Mouse (Mus musculus): Measurements from ENCODE around the gene Ush2a.

Ush2a gene

DNA sequence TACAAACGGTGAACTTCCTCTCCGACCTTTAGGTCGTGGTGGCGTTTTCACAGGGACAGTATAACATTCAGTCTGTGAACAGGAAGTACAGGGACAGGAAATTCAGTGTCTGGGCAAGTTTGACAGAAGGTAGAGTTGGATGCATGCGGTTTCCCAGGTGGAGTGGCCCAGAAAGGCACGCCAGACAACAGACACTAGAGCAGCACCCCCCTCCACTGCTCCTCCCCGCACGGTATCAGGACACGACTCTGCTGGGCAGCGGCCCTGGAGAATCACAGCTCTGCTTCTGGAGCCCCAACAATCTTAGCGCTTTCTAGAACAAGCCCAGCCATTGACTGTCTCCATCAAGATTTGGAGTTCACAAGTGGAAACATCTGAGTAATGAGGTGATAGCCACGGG, 406.7 kb downstream of the Ush2a start:
- no peak for DNase-seq (ENCODE audit: low read depth, low spot score)

DNA sequence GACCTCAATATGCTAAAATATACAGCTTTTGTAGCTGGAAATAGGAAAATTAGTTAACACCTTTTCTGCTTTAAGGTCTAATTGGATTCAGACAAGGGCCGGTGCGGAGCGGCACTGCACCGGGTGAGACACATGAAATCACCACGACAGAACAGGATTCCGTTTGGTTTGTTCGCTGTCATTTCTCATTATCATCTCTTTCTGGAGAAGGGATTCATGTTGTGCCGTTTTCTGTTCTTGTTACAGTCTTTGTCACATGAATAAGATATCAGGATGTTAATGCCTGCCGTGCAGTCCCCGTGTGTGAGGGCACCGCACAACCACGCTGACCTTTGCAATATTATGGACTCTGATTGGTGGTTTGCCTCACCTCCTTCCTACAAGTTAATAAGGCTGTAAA, 411.0 kb downstream of the Ush2a start:
- DNase-seq (ENCODE audit: low read depth, low spot score) = no peak

DNA sequence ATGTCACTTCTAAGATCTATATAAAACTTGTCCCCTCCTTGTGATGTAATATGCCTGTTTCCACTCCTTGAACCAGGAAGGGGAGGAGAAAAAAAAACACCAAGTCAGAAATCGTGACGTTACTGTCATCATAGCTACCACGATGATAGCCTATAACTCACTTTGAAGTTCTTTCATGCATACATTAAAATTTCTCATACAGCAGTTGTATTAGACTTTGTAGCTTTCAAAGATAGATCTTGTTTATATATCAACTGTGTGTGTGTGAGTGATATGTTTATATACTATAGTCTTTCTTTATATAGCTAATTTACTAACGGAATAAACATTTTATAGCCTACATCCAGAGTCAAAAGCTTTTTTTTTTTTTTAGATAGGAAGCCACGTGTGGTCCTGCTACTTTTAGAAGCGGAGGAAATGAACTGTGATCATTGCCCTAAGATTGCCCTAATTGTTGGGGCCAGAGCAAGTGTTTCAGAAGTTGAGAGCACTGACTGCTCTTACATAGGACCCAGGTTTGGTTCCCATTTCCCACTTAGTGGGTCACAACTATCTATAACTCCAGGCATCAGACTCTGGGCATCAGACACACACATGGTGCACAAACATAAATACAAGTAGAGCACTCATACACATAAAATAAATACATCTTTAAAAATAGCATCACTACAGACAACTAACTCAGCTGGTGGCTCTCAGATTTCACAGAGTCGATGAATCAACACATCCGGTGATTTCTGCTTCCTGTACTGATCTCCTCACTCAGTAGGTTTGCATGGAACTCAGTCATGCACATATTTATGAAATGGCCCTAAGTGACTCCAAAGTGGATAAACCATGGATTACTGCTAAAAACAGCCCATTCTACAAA, 413.1 kb downstream of the Ush2a start:
- DNase-seq (ENCODE audit: low read depth, low spot score) = no peak

DNA sequence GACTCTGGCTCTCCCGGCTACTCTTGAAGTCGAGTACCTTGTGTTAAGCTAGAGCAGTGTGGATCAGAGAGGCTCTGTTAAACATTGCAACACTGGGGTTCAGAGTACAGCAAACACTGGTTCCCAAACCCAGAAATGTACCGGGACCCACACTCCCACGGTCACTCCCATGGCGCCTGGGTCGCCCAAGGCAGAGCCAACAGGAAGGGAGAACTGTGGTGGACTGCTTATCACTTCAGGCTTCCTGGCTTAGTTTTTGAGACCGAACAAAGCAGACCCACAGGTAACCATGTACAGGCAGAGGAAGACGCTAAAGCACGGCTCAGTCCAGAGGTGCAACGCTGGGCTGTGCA, 413.7 kb downstream of the Ush2a start:
- DNase-seq (ENCODE audit: low read depth, low spot score) = no peak

DNA sequence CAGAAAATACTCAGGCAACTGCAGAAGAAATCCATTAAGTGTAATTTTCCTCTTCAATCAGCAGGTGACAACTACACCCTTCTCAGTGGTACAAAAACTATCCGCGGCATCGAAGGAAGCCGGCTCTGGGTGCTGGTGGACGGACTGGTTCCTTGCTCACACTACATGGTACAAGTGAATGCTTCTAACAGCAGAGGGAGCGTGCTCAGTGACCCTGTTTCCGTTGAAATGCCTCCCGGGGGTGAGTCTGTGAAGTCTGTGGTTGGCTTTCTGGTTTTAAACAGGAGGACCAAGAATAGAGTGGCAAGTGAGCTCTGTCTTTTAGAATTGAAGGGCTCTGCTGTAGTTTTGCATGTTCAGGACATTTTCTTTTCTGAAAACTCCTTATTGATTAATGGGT, 416.4 kb downstream of the Ush2a start:
- no peak for DNase-seq (ENCODE audit: low read depth, low spot score)

DNA sequence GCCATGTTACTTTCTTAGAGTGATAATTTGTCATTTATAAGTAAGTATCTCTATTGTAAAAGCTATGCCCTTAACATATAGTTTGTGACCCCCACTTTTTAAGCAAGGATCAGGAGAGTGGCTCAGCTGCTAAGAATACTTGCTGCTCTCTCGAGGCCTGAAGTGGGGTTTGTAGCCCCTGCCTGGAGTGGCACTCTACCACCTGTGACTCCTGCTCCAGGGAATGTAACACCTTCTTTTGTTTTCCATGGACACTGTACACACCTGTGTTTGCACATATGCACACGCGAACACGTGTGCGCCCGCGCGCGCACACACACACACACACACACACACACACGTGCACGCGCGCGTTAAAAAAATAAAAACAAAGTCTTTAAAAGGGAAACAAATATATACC, 424.5 kb downstream of the Ush2a start:
- no peak for DNase-seq (ENCODE audit: low read depth, low spot score)

DNA sequence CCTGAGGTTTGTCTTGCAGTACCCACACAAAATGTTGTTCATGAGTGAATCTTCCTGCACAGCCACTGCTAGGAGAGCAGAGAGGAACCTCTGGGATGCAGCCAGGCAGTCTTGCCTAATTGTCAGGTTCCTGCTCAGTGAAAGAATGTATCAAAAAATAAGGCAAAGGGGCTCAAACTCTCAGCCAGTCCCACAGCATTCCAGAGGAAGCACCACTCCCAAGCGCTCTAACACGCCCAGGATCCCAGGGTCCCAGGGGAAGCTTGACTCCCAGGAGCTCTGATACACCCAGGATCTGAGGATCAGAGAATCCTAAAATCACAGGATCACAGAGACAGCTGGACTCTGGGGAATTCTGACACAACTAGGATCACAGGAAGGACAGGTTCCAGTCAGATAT, 434.5 kb downstream of the Ush2a start:
- no peak for DNase-seq (ENCODE audit: low read depth, low spot score)

DNA sequence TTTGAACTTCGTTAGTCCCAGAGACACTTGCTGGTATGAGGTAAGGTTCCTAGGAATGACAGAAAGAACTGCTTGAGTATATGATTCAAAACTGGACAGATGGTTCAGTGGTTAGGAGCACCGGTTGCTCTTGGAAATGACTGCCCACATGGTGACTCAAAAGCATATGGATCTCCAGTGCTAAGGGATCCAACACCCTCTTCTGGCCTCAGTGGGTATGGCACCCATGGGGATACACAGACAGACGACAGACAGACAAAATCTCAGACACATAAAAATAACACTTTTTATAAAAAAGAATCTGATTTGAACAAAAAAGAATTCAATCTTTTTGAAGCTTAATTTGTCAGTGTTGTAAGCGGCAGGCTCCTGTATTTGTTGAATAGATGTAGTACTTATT, 446.4 kb downstream of the Ush2a start:
- no peak for DNase-seq (ENCODE audit: low read depth, low spot score)

DNA sequence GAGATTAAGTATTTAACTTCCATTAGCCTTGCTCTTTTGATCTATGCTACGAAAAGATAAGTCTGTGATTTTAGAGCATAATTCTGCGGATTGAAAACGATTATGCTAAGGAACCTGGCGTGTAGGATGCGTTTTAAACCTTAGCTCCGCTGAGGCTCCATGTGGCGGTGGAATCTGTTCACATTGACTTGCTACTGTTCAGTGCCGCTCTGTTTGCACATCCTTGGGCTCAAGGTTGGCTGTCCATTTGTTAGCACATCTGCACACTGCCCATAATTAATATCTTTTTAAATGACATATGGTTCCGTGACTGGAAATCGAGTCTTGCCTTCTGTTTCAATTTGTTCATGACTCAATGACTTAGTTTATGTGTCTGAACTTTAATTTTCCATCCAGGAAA, 446.9 kb downstream of the Ush2a start:
- no peak for DNase-seq (ENCODE audit: low read depth, low spot score)

DNA sequence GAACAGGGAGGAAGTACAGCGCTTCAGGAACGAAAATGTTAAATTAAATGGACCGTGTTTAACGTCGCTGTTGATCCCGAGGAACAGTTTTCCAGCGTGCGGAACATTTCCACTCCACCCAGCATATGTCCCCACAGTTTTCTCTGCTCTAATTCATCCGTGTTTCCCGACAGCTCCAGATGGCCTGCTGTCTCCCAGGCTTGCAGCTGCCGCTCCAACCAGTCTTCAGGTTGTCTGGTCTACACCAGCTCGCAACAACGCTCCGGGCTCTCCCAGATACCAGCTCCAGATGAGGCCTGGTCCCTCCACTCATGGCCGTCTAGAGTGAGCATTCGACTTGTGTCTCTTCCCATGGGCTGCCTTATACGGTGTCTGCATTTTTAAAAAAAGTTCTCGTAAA, 452.3 kb downstream of the Ush2a start:
- DNase-seq (ENCODE audit: low read depth, low spot score) = no peak

DNA sequence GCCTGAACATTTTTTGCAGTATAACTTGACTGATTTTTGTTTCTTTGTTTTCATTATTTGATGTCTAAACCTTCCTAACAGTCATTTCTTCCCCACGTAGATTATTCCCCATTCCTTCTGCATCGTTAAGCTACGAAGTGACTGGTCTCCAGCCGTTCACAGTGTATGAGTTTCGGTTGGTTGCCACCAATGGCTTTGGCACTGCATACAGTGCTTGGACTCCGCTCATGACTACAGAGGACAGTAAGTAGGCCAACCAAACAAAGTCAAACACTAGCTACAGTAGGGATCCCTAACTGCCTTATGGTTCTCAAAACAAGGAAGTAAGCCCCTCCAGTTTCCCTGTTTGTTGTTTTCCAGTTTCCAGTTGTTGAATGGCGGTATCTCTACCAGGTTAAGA, 453.1 kb downstream of the Ush2a start:
- DNase-seq (ENCODE audit: low read depth, low spot score) = no peak

DNA sequence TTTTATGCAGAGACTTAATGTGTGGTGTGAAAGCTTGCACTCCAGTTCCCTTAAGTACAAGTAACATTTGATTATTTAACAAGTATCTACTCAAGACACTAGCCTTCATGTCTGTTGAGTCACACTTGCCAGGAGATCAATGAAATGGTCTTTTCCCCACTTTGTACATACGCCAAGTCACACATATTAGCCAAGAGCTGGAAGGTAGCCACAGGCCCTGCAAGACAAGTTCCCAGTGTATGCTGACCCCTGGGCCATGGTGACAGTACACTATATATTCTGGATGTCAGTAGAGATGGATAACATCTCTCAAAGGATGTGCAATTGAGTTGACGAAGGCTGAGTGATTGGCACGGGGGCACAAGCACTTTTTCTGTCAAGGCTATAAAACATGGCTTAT, 455.1 kb downstream of the Ush2a start:
- no peak for DNase-seq (ENCODE audit: low read depth, low spot score)

DNA sequence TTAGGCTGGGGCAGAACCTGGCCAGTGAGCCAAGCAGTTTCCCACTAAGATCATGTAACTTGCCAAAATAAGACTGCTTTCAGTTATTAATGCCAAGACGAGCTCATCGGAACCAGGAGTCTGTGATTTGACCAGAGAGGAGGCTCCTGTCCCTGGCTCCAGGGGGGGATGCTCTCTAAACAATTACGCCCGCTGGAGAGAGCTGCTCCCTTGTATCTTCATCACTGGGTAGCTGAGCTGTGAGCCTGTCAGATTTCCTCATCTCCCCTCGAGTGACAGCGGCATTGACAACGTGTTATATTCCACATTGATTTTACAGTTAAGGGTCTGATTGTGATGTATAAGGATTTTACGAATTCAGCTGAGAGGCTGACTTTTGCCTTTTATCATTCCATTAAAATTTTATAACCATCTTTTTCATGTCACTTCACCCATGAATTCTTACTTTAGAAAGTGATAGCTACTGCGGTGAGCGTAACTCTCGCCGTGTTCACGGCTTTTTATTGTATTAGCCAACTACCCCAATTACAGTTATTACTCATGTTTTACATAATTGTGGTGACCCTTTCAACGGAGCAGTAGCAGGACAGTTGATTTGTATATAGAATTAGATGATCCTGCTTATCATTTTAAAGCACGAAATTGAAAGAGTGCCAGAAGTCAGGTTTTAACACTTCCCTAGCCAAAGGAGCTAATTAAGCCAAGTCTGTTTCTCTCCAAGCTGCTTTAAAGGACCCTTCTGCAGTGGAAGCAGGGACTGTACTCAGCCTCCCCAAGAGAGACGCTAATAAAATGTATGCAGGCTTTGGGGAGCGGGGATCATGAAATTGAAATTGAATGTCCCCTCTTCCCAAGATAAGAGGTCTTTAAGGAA, 463.5 kb downstream of the Ush2a start:
- no peak for DNase-seq (ENCODE audit: low read depth, low spot score)

DNA sequence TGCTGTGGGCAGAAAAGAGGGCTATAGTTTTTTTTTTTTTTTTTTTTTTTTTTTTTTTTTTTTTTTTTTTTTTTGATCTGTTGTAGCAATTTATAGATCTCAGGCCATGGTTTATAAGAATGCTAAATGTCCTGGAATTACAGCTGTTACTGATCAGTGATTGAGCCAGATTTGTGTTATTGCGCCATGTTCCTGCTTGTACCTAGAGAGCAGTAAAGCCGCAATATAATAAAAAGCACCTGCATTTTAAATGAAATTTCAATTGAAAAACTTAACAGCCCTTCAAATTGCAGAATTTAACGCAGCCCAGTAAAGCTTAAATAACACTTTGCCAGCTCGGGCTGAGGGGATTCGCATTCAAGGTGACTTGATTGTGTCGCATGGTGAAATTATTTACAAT, 465.1 kb downstream of the Ush2a start:
- DNase-seq (ENCODE audit: low read depth, low spot score) = no peak

DNA sequence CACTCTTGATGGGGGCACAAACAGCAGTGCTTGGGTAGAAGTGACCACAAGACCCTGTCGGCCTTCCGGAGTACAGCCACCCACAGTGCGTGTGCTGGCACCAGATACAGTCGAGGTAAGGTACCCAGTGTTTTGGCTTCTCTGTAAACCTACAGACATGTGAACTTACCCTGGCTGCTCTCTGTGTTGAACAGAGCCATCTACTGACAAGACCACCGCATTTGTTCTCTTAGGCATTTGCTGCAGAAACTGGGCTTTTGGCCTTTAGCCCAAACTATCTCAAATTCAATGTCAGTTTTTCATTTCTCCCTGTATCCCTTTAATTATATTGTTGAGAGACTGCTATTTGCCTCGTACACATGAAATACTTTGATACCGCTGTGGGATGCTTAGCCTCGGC, 466.8 kb downstream of the Ush2a start:
- DNase-seq (ENCODE audit: low read depth, low spot score) = no peak

DNA sequence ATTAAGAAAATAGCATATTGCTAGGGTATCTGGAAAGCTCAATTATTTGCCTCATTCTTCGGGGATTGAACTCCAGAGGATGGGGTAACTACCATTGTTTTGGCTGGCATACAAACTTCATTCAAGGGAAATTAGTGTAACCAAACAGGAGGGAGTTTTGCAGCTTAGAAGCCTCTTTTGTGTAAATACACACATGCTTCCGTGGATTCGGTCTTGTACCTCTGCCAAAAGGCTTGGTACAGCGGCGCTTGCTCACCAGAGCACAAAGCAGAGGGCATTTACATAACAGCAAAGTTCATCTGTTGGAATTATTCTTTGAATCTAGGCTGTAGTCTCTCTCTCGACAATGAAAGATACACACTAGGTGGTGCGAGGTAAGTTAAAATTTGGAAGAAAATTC, 467.4 kb downstream of the Ush2a start:
- no peak for DNase-seq (ENCODE audit: low read depth, low spot score)

DNA sequence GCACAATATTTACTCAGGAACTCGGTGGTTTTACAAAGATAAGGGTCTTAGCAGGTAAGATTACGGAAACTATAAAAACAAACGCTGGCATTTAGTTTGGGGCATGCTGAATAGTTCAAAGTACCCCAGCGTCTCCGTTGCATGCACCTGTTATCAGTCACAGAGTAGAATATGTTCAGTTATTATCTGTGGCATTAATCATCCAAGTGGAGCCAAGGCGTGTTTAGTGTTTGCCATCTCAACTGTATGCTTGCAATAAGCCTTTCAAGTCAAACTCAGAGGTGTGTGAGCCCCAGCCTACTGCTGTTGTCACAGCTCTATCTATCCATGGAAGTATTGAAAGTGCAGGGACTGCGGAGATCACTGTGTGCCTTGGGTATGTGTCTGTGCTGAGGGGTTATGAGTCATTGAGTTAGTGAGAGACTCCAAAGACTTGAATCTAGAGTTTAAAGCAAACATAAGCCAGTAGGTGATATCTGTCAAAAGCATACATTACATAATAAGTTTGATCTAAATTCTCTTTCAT, 473.0 kb downstream of the Ush2a start:
- no peak for DNase-seq (ENCODE audit: low read depth, low spot score)

DNA sequence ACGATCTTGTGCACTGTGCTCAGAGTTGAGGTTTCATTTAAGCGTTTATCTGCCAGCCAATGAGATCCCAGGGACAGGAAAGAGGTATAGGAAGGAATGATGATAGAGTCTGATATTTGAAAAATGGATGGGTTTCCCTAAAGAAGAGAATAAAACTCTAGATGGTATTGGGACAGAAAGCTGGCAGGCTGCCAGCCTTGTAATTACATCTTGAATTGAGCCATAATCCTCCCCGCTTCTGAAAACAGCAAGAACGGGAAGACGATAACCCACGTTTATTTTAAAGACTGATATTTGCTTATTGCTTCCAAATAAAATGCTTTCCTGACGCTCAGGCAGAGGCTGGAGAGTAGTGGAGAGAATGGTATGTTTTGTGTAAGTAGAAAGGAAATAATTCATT, 481.1 kb downstream of the Ush2a start:
- DNase-seq (ENCODE audit: low read depth, low spot score) = no peak

DNA sequence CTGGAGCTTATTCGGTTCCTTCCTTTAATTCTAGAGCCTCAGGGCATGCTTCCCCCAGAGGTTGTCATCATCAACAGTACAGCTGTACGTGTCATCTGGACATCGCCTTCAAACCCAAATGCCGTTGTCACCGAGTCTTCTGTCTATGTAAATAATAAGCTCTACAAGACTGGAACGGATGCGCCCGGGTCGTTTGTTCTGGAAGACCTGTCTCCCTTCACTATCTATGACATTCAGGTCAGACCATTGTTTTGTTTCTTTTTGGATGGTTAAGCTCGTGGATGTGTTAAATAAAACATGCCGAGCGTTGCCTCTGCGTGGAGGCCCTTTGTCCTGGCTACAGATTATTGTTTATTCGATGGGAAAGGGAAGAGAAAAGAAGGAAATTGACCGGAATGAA, 493.2 kb downstream of the Ush2a start:
- no peak for DNase-seq (ENCODE audit: low read depth, low spot score)

DNA sequence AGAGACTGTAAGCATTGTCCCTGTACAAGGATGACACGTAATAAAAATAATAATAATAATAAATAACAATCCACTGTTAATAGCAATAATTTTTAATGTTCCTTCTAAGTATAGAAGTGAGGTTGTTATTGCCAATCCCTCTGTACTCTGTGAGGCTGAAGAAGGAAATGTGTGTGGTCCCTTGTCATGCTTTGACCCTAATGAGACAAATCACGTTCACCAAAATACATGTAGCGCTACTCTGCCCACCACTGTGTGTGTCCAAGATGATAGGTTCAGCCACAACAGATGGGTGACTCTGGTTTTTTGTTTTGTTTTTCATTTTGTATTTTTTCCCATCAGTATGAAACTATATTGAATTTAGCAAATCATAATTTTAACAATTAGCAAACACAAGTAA, 498.7 kb downstream of the Ush2a start:
- no peak for DNase-seq (ENCODE audit: low read depth, low spot score)

DNA sequence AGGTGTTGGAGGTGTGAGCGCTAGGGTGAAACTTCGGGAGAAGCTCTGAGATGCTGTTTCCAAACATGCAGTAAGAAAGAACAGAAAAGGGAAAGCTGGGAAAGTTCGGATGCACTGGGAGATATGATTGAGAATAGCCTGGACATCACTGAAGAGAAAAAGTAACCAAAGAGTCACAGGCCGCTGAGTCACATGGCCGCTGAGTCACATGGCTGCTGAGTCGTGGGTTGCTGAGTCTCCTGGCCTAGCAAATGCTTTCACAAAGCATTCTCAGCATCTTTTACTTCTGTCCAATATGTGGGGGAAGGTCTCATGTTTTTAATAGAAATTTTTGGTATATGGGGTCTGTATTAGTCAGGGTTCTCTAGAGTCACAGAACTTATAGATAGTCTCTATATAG, 500.6 kb downstream of the Ush2a start:
- DNase-seq (ENCODE audit: low read depth, low spot score) = no peak

DNA sequence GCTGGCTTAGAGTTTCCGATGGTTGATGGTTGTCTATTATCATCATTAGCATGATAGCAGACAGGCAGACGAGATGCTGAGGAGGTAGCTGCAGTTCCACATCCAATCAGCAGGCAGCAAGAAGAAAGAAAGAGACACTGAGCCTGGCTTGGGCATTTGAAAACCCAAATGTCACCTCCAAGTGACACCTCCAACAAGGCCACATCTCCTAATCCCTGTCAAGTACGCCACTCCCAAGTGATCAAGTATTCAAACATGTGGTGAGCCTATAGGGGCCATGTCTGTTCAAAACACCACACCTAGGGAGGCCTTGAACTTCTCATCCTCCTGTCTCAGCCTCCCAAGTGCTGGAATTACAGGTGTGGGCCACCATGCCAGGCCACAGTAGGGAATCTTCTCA, 501.9 kb downstream of the Ush2a start:
- no peak for DNase-seq (ENCODE audit: low read depth, low spot score)

DNA sequence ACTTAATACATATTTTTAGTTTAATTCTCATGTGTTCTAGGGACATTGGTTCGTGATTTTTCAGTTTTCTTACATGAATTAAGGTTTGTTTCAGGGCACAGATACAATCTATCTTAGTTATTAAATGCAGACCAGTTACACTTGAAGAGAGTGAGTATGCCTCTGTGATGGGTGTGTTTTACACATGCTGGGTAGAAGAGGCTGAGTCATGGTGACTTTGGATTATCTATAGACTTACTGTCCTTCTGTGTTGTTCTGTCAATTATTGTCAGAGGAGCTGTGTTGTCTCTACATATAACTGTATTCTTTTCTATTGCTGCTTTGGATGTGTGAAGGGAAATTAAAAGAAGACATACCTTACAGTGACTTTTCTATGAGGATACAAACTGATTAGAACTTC, 509.0 kb downstream of the Ush2a start:
- no peak for DNase-seq (ENCODE audit: low read depth, low spot score)
